Mouse (Mus musculus): ENCODE measurements around the gene Ltbp3. TPM values are rescaled to one million over a fixed set of nuclear protein-coding genes. Genes with fewer than 3 reads are reported as not detected.

Gene Ltbp3
- total and polyA plus RNA-seq, 3 experiments = 0.51 TPM; not detected in 2

DNA sequence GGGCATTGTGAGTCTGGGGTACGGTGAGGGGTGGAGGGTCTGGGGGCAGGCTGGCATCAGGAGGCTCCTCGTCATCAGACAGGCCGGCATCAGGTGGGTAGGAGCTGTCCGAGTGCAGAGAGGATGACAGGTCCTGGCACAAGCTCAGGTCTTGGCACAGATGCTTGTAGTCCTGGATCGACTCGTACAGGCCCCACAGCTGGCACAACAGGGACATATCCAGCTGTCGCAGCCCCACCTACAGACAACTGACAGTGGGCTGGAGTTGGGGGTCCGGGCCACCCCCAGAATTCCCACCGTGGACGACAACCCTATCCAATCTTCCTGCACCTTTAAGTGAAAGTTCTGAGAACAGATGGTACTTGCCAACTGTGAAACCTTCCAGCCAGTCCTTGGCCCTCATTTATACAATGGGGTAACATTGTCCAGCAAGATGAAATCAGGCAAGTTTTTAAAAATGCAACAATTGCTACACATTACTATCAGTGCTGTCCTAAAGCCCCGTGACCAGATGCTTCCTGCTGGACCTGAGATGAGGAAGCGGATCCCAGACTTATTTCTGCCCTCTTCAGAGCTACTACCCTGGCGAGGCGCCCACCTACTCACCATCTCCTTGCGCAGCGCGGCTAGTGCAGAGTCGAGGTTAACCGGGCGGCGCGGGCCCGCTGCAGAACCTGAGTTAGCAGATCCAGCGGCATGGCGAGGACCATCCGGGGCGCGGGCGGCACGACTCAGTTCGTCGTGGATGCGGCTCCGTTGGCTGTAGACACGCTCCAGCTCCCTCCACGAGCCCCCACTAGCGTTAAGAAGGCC lies 11.9 kb upstream of the Ltbp3 start:
- H3K9ac ChIP-seq (ENCODE audit: insufficient read depth, low read depth) = peak overlapping the region; percentile 70
- TF ChIP-seq E2F4 (IDR thresholded peaks at IDR 0.05; ENCODE audit: insufficient replicate concordance, low read depth, low read length) (no peak), MXI1 (IDR thresholded peaks at IDR 0.05; ENCODE audit: low read depth, low read length) (0 out of 2 replicates have a peak, but pooled peaks have one; percentile 14)
- dilution Hi-C loops (cut with MboI; ENCODE audit: extremely low pct_ligation_motif_present, extremely low pct_unique_long_range_greater_than_20kb, low sequenced_read_pairs) (no loop called here), in situ Hi-C loops (cut with MboI; ENCODE audit: low pct_ligation_motif_present, low pct_unique_long_range_greater_than_20kb, low sequenced_read_pairs) (no loop called here)
- no peak overlapping the region for H3K27ac ChIP-seq (ENCODE audit: insufficient read depth, low read depth)
- H3K36me3 ChIP-seq (replicated peaks in 1 of 2; ENCODE audit: control insufficient read depth in 1 of 2, insufficient read depth in 1 of 2, low read length in 1 of 2) = peaks cover 2 to 21% of the 10 kb centered on the region in 2 experiments
- peaks cover 20 to 51% of the 10 kb centered on the region in 2 experiments for H3K4me1 ChIP-seq (ENCODE audit: control insufficient read depth in 1 of 2, insufficient read depth in 2 of 2)
- H3K79me2 ChIP-seq (replicated peaks; ENCODE audit: control insufficient read depth, extremely low read depth, insufficient read depth, poor library complexity, severe bottlenecking) = peaks cover 14% of the 10 kb centered on the region
- peak overlapping the region; percentile 82 for H3K4me2 ChIP-seq (ENCODE audit: insufficient read depth, low read depth, poor library complexity, severe bottlenecking)
- DNase-seq (ENCODE audit: extremely low read depth) = no peak
- peaks cover 1% of the 10 kb centered on the region for H3K27me3 ChIP-seq (replicated peaks)
- peak overlapping the region; percentile 64 to 87 (median 74) for H3K4me3 ChIP-seq (replicated peaks in 1 of 3; ENCODE audit: low read depth in 2 of 3, low read length in 2 of 3, poor library complexity in 1 of 3)
- H3K9me3 ChIP-seq (replicated peaks; ENCODE audit: low read length) = no peaks in the 10 kb centered on the region

DNA sequence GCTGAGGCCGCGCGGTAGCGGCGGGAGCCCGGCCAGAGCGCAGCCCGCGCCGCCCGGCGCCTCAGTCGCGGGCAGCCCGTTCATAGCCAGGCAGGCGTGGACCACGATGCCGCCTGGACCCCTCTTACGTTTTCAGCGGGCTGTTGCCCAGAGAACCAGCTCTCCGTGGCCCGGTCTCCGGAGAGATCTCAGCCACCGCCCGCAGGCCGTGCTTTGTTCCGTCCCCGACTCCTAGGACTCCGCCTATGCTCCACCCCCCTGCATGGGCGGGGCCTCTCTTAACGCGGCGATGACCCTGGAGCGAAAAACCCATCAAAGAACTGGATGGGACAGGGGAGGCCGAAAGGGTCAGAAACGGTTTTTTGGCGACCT lies 11.3 kb upstream of the Ltbp3 start, which contains the start of gene Fam89b:
Gene Fam89b (minus strand): TSS at position 210 of the 372 bp plus-strand sequence.
- Histone ChIP-seq H3K4me2 (ENCODE audit: insufficient read depth, low read depth, poor library complexity, severe bottlenecking) (peak within 1 kb of the TSS; percentile 82), H3K27me3 (replicated peaks) (peaks cover 6% of the 10 kb centered on the region), H3K9me3 (replicated peaks; ENCODE audit: low read length) (no peaks in the 10 kb centered on the region), H3K4me3 (replicated peaks in 1 of 3; ENCODE audit: low read depth in 2 of 3, low read length in 2 of 3, poor library complexity in 1 of 3) (peak within 1 kb of the TSS; percentile 64 to 87 (median 74)), H3K4me1 (ENCODE audit: control insufficient read depth in 1 of 2, insufficient read depth in 2 of 2) (peaks cover 16 to 46% of the 10 kb centered on the region in 2 experiments), H3K27ac (ENCODE audit: insufficient read depth, low read depth) (no peak within 1 kb of the TSS), H3K9ac (ENCODE audit: insufficient read depth, low read depth) (peak within 1 kb of the TSS; percentile 70), H3K79me2 (replicated peaks; ENCODE audit: control insufficient read depth, extremely low read depth, insufficient read depth, poor library complexity, severe bottlenecking) (peaks cover 8% of the 10 kb centered on the region; the same call in 1 of the 2 replicates), H3K36me3 (replicated peaks in 1 of 2; ENCODE audit: control insufficient read depth in 1 of 2, insufficient read depth in 1 of 2, low read length in 1 of 2) (peaks cover 0 to 16% of the 10 kb centered on the region in 2 experiments)
- dilution Hi-C loops (cut with MboI; ENCODE audit: extremely low pct_ligation_motif_present, extremely low pct_unique_long_range_greater_than_20kb, low sequenced_read_pairs) = no loop called here
- in situ Hi-C loops (cut with MboI; ENCODE audit: low pct_ligation_motif_present, low pct_unique_long_range_greater_than_20kb, low sequenced_read_pairs) = no loop called here
- DNase-seq (ENCODE audit: extremely low read depth) = peak; percentile 80
- TF ChIP-seq ZC3H11A (IDR thresholded peaks at IDR 0.05; ENCODE audit: low read depth, low read length) = no peak
- TF ChIP-seq MYC (IDR thresholded peaks at IDR 0.05; ENCODE audit: low read depth, low read length) = no peak
- TF ChIP-seq SMC3 (IDR thresholded peaks at IDR 0.05; ENCODE audit: low read depth, low read length) = no peak
- peak; percentile 67 for TF ChIP-seq NELFE (IDR thresholded peaks at IDR 0.05; ENCODE audit: low read depth, low read length)
- peak; percentile 52; the same call in 1 of the 2 replicates for TF ChIP-seq TCF12 (IDR thresholded peaks at IDR 0.05; ENCODE audit: low read depth, low read length)
- no peak for TF ChIP-seq GABPA (IDR thresholded peaks at IDR 0.05; ENCODE audit: insufficient replicate concordance, low read depth, low read length)
- no peak for TF ChIP-seq MAFK (IDR thresholded peaks at IDR 0.05; ENCODE audit: insufficient replicate concordance, low read length)
- TF ChIP-seq KAT2A (IDR thresholded peaks at IDR 0.05; ENCODE audit: insufficient replicate concordance, low read length) = no peak
- no peak for TF ChIP-seq IRF4 (IDR thresholded peaks at IDR 0.05; ENCODE audit: low read depth, low read length)
- TF ChIP-seq RAD21 (IDR thresholded peaks at IDR 0.05; ENCODE audit: low read depth, low read length) = no peak
- no peak for TF ChIP-seq ELF1 (IDR thresholded peaks at IDR 0.05; ENCODE audit: low read depth, low read length)
- no peak for TF ChIP-seq USF1 (IDR thresholded peaks at IDR 0.05; ENCODE audit: low read depth, low read length)
- TF ChIP-seq MAX (IDR thresholded peaks at IDR 0.05; ENCODE audit: low read length) = no peak
- TF ChIP-seq EP300 (IDR thresholded peaks at IDR 0.05; ENCODE audit: low read length) = no peak
- no peak for TF ChIP-seq RCOR1 (conservative IDR thresholded peaks at IDR 0.05; ENCODE audit: low read depth, low read length)
- no peak for TF ChIP-seq TBP (conservative IDR thresholded peaks at IDR 0.05; ENCODE audit: low read depth, low read length)
- TF ChIP-seq CHD1 (IDR thresholded peaks at IDR 0.05; ENCODE audit: low read depth, low read length) = no peak; the same call in 1 of the 2 replicates
- TF ChIP-seq HCFC1 (IDR thresholded peaks at IDR 0.05; ENCODE audit: low read depth, low read length) = peak; percentile 55
- TF ChIP-seq MAZ (IDR thresholded peaks at IDR 0.05; ENCODE audit: low read depth, low read length) = peak; percentile 74
- no peak for TF ChIP-seq CTCF (conservative IDR thresholded peaks at IDR 0.05 in 1 of 2, IDR thresholded peaks at IDR 0.05 in 1 of 2; ENCODE audit: low read depth in 2 of 2, low read length in 2 of 2)
- 0 out of 2 replicates have a peak, but pooled peaks have one; percentile 90 for TF ChIP-seq POLR2AphosphoS2 (IDR thresholded peaks at IDR 0.05; ENCODE audit: low read depth, low read length)
- TF ChIP-seq SIN3A (IDR thresholded peaks at IDR 0.05; ENCODE audit: low read length) = peak; percentile 64; the same call in 1 of the 2 replicates
- 0 out of 2 replicates have a peak, but pooled peaks have one; percentile 15 for TF ChIP-seq MEF2A (IDR thresholded peaks at IDR 0.05; ENCODE audit: borderline replicate concordance, low read depth, low read length)
- peak; percentile 86 for TF ChIP-seq POLR2A (IDR thresholded peaks at IDR 0.05; ENCODE audit: low read depth, low read length)
- TF ChIP-seq ETS1 (conservative IDR thresholded peaks at IDR 0.05; ENCODE audit: low read depth, low read length) = no peak
- no peak for TF ChIP-seq PAX5 (IDR thresholded peaks at IDR 0.05; ENCODE audit: low read length)
- peak; percentile 68 for TF ChIP-seq MXI1 (IDR thresholded peaks at IDR 0.05; ENCODE audit: low read depth, low read length)
- peak; percentile 31; the same call in 1 of the 2 replicates for TF ChIP-seq CHD2 (IDR thresholded peaks at IDR 0.05; ENCODE audit: low read length)
- TF ChIP-seq NRF1 (IDR thresholded peaks at IDR 0.05; ENCODE audit: low read depth, low read length) = no peak
- no peak for TF ChIP-seq E2F4 (IDR thresholded peaks at IDR 0.05; ENCODE audit: insufficient replicate concordance, low read depth, low read length)
- no peak for TF ChIP-seq JUN (IDR thresholded peaks at IDR 0.05; ENCODE audit: insufficient read depth, low read depth, low read length)

Measured in CH12.LX (cell line).